Mouse (Mus musculus): ENCODE data around the gene Vkorc1. TPM values are rescaled to one million over a fixed set of nuclear protein-coding genes. Genes with fewer than 3 reads are reported as not detected.

The Vkorc1 gene
- polyA plus RNA-seq, 1 experiment from 2014 or later = 55.1 TPM

DNA sequence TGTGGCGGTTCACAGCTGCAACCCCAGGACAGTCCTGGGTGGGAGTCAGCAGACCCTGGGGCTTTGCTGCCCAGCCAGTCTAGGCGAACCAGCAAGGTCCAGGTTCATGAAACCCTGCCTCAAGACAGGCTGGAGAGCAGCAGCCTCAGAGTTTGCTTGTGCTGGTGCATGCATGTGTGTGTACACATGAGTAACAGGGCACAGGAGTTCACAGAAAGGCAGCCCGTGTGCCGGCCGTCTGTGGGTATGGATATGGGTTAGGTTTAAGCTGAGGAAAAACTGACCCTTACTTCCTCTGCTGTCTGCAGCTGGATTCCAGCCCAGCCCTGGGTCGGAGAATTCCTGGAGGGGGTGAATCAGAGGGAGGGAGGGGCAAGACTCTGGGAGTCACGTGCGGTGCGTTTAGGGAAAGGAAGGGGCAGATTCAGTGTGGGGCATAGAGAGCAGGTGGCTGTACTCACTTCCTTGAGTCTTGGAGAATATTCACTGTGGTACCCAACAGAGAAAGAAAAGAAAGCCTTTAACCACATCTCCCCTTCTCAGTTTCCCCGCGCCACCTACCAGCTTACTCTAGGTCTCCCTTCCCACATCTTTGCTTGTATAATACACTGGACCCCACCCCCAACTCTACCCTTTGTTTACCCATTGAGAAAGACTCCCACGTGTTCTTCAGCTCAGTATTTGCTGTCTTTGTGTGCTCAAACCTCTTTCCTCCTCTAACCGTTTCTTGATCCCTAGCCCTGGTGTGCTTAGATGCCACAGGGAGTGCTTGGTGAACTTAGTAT lies 36.1 kb upstream of the Vkorc1 start:
- no peak for ATAC-seq
- Histone ChIP-seq H3K27ac (ENCODE audit: low read length) (no peak overlapping the region), H3K9me3 (replicated peaks; ENCODE audit: control insufficient read depth, low read length, poor library complexity, severe bottlenecking) (no peaks in the 10 kb centered on the region), H3K36me3 (ENCODE audit: control insufficient read depth, insufficient read depth, low read length) (no peaks in the 10 kb centered on the region), H3K9ac (ENCODE audit: low read depth, low read length) (no peak overlapping the region), H3K27me3 (ENCODE audit: control insufficient read depth, insufficient read depth, low read depth, low read length) (peaks cover 26% of the 10 kb centered on the region), H3K4me1 (ENCODE audit: control insufficient read depth, insufficient read depth, low read length) (peaks cover 10% of the 10 kb centered on the region), H3K4me3 (ENCODE audit: low read depth, low read length) (no peak overlapping the region), H3K4me2 (ENCODE audit: low read length) (no peak overlapping the region)
- 39% methylated on average over 13 of the region's 13 CpGs for WGBS

DNA sequence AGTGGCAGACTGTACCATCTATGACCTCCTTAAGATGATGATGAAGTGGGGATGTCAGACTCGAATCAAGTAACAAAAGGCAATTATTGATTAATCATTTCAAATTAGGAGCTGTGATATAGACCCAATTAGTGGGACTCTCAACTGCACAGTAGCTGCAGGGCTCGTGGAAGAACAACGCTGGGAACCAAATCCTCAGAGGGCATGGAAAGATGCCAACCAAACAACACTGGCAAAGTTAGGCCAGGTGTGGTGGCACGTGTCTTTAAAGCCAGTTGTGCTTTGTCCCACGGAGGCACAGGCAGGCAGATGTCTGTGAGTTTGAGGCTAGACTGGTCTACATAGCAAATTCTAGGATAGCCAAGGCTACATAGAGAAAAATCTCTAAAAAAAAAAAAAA lies 35.2 kb upstream of the Vkorc1 start:
- no peak for ATAC-seq
- H3K9me3 ChIP-seq (replicated peaks; ENCODE audit: control insufficient read depth, low read length, poor library complexity, severe bottlenecking) = no peaks in the 10 kb centered on the region
- WGBS = 79% methylated on average over 5 of the region's 5 CpGs

DNA sequence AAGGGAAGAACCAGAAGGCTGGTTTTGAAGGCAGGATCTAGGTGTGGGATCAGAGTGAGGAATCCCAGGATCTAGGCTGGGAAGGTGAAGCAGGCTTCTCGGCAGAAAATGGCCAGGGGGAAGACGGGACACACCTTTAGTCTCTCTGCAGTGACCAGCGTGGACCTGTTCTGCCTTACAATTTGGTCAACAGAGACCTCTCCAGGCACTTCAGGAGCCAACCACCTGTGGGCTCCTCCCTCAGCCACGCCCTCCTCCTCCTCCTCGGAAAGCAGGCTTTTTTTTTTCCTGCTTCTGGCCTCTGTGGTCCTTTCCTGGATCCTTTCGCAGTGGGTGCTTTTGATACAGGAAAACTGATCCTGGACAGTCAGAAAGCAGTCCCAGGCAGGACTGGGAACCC lies 34.5 kb upstream of the Vkorc1 start, which contains the start of gene Prss8:
Gene Prss8, minus strand, starts transcription at position 182 of the 400 bp plus-strand sequence.
- Histone ChIP-seq H3K4me3 (ENCODE audit: low read depth, low read length) (no peak within 1 kb of the TSS), H3K4me2 (ENCODE audit: low read length) (no peak within 1 kb of the TSS), H3K9me3 (replicated peaks; ENCODE audit: control insufficient read depth, low read length, poor library complexity, severe bottlenecking) (no peaks in the 10 kb centered on the region), H3K36me3 (ENCODE audit: control insufficient read depth, insufficient read depth, low read length) (peaks cover 6% of the 10 kb centered on the region; the same call in 1 of the 2 replicates), H3K4me1 (ENCODE audit: control insufficient read depth, insufficient read depth, low read length) (peaks cover 5% of the 10 kb centered on the region), H3K27me3 (ENCODE audit: control insufficient read depth, insufficient read depth, low read depth, low read length) (peaks cover 26% of the 10 kb centered on the region), H3K27ac (ENCODE audit: low read length) (no peak within 1 kb of the TSS), H3K9ac (ENCODE audit: low read depth, low read length) (no peak within 1 kb of the TSS)
- 15% methylated on average over 6 of the region's 6 CpGs for WGBS
- ATAC-seq = no peak

More for the DNA sequence above, 35.2 kb upstream of the Vkorc1 start:
- Histone ChIP-seq H3K4me2 (ENCODE audit: low read length) (no peak overlapping the region), H3K27ac (ENCODE audit: low read length) (no peak overlapping the region), H3K27me3 (ENCODE audit: control insufficient read depth, insufficient read depth, low read depth, low read length) (peaks cover 26% of the 10 kb centered on the region), H3K4me1 (ENCODE audit: control insufficient read depth, insufficient read depth, low read length) (peaks cover 5% of the 10 kb centered on the region), H3K4me3 (ENCODE audit: low read depth, low read length) (no peak overlapping the region), H3K9ac (ENCODE audit: low read depth, low read length) (no peak overlapping the region), H3K36me3 (ENCODE audit: control insufficient read depth, insufficient read depth, low read length) (no peaks in the 10 kb centered on the region; the same call in 1 of the 2 replicates)

DNA sequence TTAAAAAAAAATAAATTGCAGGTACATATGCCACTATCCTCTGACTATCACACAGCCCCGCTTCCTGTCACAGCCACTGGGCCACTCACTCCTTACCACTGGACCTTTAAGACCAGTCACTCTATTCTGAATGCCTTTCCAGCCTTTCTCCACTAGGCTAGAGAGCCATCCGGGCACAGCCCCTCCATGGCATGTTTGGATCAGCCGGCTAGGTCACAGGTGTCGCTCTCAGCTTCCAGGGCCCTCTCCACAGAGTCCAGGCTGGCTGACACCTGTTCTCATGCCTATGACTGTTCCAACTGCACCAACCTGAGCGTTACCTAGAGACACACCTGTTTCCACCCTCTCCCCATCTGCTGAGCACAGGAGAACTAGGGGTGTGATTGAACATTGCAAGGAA lies 33.2 kb upstream of the Vkorc1 start:
- Histone ChIP-seq H3K27ac (ENCODE audit: low read length) (no peak overlapping the region), H3K9me3 (replicated peaks; ENCODE audit: control insufficient read depth, low read length, poor library complexity, severe bottlenecking) (no peaks in the 10 kb centered on the region), H3K36me3 (ENCODE audit: control insufficient read depth, insufficient read depth, low read length) (peaks cover 6% of the 10 kb centered on the region), H3K9ac (ENCODE audit: low read depth, low read length) (no peak overlapping the region), H3K27me3 (ENCODE audit: control insufficient read depth, insufficient read depth, low read depth, low read length) (peaks cover 26% of the 10 kb centered on the region), H3K4me2 (ENCODE audit: low read length) (no peak overlapping the region), H3K4me1 (ENCODE audit: control insufficient read depth, insufficient read depth, low read length) (no peaks in the 10 kb centered on the region), H3K4me3 (ENCODE audit: low read depth, low read length) (no peak overlapping the region)
- no peak for ATAC-seq
- 52% methylated on average over 5 of the region's 5 CpGs for WGBS

DNA sequence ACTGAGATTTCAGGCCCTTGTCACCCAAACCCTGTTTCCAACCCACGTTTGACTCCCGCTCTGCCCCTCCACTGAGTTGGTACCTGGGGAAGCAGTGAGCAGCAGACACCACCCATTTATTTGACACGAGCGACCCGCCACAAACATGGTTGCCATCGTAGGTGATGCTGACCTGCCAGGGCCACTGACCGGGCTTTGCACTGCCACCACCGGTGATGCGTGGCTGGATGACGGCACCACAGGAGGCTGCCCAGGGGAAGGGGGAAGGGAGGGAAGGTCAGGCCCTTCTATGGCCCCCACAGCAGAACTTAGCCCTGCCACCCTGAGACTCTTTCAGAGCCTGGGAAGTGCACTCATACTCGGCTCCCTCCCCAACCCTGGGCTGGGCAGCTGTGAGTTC lies 32.3 kb upstream of the Vkorc1 start:
- Histone ChIP-seq H3K9me3 (replicated peaks; ENCODE audit: control insufficient read depth, low read length, poor library complexity, severe bottlenecking) (no peaks in the 10 kb centered on the region), H3K4me1 (ENCODE audit: control insufficient read depth, insufficient read depth, low read length) (no peaks in the 10 kb centered on the region), H3K9ac (ENCODE audit: low read depth, low read length) (no peak overlapping the region), H3K27ac (ENCODE audit: low read length) (no peak overlapping the region), H3K4me3 (ENCODE audit: low read depth, low read length) (no peak overlapping the region), H3K4me2 (ENCODE audit: low read length) (no peak overlapping the region), H3K27me3 (ENCODE audit: control insufficient read depth, insufficient read depth, low read depth, low read length) (peaks cover 26% of the 10 kb centered on the region), H3K36me3 (ENCODE audit: control insufficient read depth, insufficient read depth, low read length) (peaks cover 6% of the 10 kb centered on the region)
- no peak for ATAC-seq
- 81% methylated on average over 11 of the region's 11 CpGs for WGBS

DNA sequence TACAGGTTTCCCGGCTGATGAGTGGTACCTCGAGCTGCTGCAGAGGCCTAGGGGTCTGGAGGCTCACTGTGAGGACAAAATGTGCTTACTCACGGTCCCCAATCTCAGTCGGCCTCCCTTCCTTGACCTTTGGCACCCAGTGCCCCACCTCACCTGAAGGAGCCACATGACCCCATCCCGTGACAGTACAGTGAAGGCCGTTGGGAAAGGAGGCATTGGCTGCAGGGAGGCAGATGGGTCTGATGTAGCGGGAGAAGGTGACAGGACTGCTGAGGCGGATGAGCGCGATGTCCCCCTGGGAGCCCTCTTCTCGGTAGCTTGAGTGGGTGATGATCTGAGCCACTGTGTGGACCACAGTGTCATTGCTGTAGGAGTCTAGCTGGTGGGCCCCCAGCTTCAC lies 31.4 kb upstream of the Vkorc1 start:
- Histone ChIP-seq H3K9ac (ENCODE audit: low read depth, low read length) (no peak overlapping the region), H3K36me3 (ENCODE audit: control insufficient read depth, insufficient read depth, low read length) (peaks cover 6% of the 10 kb centered on the region), H3K4me3 (ENCODE audit: low read depth, low read length) (no peak overlapping the region), H3K4me1 (ENCODE audit: control insufficient read depth, insufficient read depth, low read length) (no peaks in the 10 kb centered on the region), H3K9me3 (replicated peaks; ENCODE audit: control insufficient read depth, low read length, poor library complexity, severe bottlenecking) (no peaks in the 10 kb centered on the region), H3K4me2 (ENCODE audit: low read length) (no peak overlapping the region), H3K27me3 (ENCODE audit: control insufficient read depth, insufficient read depth, low read depth, low read length) (peaks cover 26% of the 10 kb centered on the region), H3K27ac (ENCODE audit: low read length) (no peak overlapping the region)
- WGBS = 87% methylated on average over 11 of the region's 11 CpGs
- ATAC-seq = no peak

DNA sequence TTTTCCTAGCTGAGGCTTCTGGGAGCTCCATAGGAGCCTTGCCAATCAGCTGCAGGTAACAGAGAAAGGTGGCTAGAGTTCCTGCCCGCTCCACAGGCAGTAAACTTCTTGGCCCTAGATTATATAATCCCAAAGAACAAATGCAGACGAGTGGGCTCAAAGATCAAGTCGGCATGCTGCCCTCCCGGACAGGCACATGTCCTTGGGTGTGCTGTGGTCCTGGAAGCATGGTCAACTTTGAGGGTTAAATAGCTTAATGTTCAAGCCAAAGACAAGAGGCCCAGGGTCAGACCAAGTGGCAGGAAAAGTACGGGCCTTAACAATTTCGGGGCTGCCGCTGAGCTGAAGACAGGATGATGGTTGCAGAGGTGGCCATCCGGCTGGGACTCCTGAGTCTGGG lies 30.6 kb upstream of the Vkorc1 start:
- H3K27ac ChIP-seq (ENCODE audit: low read length) = no peak overlapping the region
- H3K27me3 ChIP-seq (ENCODE audit: control insufficient read depth, insufficient read depth, low read depth, low read length) = peaks cover 26% of the 10 kb centered on the region
- H3K4me3 ChIP-seq (ENCODE audit: low read depth, low read length) = no peak overlapping the region
- ATAC-seq = no peak
- no peaks in the 10 kb centered on the region for H3K4me1 ChIP-seq (ENCODE audit: control insufficient read depth, insufficient read depth, low read length)
- H3K9ac ChIP-seq (ENCODE audit: low read depth, low read length) = no peak overlapping the region
- H3K4me2 ChIP-seq (ENCODE audit: low read length) = no peak overlapping the region
- peaks cover 6% of the 10 kb centered on the region for H3K36me3 ChIP-seq (ENCODE audit: control insufficient read depth, insufficient read depth, low read length)
- no peaks in the 10 kb centered on the region for H3K9me3 ChIP-seq (replicated peaks; ENCODE audit: control insufficient read depth, low read length, poor library complexity, severe bottlenecking)
- WGBS = 84% methylated on average over 8 of the region's 8 CpGs

DNA sequence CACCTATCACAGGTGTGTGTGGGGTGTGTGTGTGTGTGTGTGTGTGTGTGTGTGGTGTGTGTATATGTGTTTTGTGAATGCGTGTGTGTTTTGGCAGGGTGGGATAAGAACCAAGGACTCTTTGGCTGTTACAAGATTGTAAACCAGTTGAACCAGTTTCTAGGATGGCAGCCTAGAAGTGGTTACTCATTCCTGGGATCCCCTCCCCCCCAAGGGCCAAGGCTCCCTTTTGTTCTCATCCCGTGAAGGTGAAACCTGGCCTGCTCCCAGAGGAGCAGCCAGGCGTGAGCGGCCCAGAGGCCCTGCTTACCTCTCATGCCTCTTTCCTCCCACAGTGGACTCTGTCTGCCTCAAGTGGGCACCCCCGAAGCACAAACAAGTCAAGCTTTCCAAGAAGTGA lies 29.8 kb upstream of the Vkorc1 start:
- Histone ChIP-seq H3K27ac (ENCODE audit: low read length) (no peak overlapping the region), H3K4me2 (ENCODE audit: low read length) (no peak overlapping the region), H3K27me3 (ENCODE audit: control insufficient read depth, insufficient read depth, low read depth, low read length) (peaks cover 24% of the 10 kb centered on the region), H3K4me3 (ENCODE audit: low read depth, low read length) (no peak overlapping the region), H3K9me3 (replicated peaks; ENCODE audit: control insufficient read depth, low read length, poor library complexity, severe bottlenecking) (no peaks in the 10 kb centered on the region), H3K36me3 (ENCODE audit: control insufficient read depth, insufficient read depth, low read length) (peaks cover 6% of the 10 kb centered on the region), H3K9ac (ENCODE audit: low read depth, low read length) (no peak overlapping the region), H3K4me1 (ENCODE audit: control insufficient read depth, insufficient read depth, low read length) (no peaks in the 10 kb centered on the region)
- ATAC-seq = no peak
- 59% methylated on average over 5 of the region's 5 CpGs for WGBS

DNA sequence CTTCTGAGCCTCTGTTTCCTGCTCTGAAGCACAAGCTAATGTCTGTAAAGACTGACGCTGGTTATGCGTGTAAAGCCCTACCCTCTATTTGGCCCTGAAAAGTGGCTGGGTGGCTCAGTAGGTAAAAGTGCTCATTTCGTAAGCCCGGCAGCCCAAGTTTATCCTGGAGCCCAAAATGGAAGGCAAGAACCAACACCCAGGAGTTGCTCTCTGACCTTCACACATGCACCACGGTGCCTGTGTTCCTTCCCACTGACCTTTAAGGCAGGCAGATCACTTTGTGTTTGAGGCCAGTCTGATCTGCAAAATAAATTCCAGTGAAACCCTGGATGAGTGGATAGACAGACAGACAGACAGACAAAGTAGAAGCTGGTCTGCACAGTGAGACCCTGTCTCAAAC lies 28.3 kb upstream of the Vkorc1 start:
- H3K4me3 ChIP-seq (ENCODE audit: low read depth, low read length) = no peak overlapping the region
- WGBS = 87% methylated on average over 5 of the region's 5 CpGs
- H3K9ac ChIP-seq (ENCODE audit: low read depth, low read length) = no peak overlapping the region
- no peak for ATAC-seq
- no peaks in the 10 kb centered on the region for H3K4me1 ChIP-seq (ENCODE audit: control insufficient read depth, insufficient read depth, low read length)
- peaks cover 6% of the 10 kb centered on the region for H3K36me3 ChIP-seq (ENCODE audit: control insufficient read depth, insufficient read depth, low read length)
- peaks cover 11% of the 10 kb centered on the region for H3K27me3 ChIP-seq (ENCODE audit: control insufficient read depth, insufficient read depth, low read depth, low read length)
- H3K27ac ChIP-seq (ENCODE audit: low read length) = no peak overlapping the region
- no peaks in the 10 kb centered on the region for H3K9me3 ChIP-seq (replicated peaks; ENCODE audit: control insufficient read depth, low read length, poor library complexity, severe bottlenecking)
- no peak overlapping the region for H3K4me2 ChIP-seq (ENCODE audit: low read length)
